Mouse (Mus musculus) cortical plate, adult 2 months (tissue): ENCODE measurements around the gene Syt15. TPM values are rescaled to one million over a fixed set of nuclear protein-coding genes. Genes with fewer than 3 reads are reported as not detected.
A peak's percentile ranks its signal among the peaks of the same experiment; 100 is the strongest.

Experiments
- H3K27ac ChIP-seq: fragments of 200-500 bp; 2 replicates; pipeline ENCODE4 v1.5.1; 2012; ENCODE audit warnings: low read length, control low read depth, inconsistent platforms; ENCODE audit not compliant: insufficient read depth
- H3K4me1 ChIP-seq: fragments of 200-500 bp; 2 replicates; pipeline ENCODE4 v1.6.1; 2011; ENCODE audit warnings: low read length; ENCODE audit not compliant: control insufficient read depth, insufficient read depth
- H3K4me3 ChIP-seq: fragments of 200-500 bp; 2 replicates; pipeline ENCODE4 v1.5.1; 2011; ENCODE audit warnings: mild to moderate bottlenecking, low read length, control low read depth; ENCODE audit not compliant: insufficient read depth
- CTCF ChIP-seq: fragments of 200-500 bp; IDR thresholded peaks from 2 replicates; pipeline ENCODE4 v1.5.1; 2011; ENCODE audit warnings: mild to moderate bottlenecking, control low read depth, low read length; ENCODE audit not compliant: insufficient read depth; ENCODE audit errors: extremely low read depth
- POLR2A ChIP-seq: fragments of 200-500 bp; IDR thresholded peaks from 2 replicates; pipeline ENCODE4 v1.6.1; 2011; ENCODE audit warnings: mild to moderate bottlenecking, low read length, control low read depth; ENCODE audit not compliant: insufficient read depth; ENCODE audit errors: extremely low read depth
- polyA plus RNA-seq: library from polyadenylated mRNA; depleted of rRNA; stranded (reverse); fragments of >200 nt; gene quantifications from 2 replicates; pipeline ENCODE4 v1.2.3, GENCODE M21; 2012; rRNA removed

The Syt15 gene
- 1.2 TPM in 2 replicates for polyA plus RNA-seq

GRCm38 (mm10) chr14:34219295-34219694 is at the start of gene Syt15:
TSS of gene Syt15 (plus strand) at chr14:34219595.
- Histone ChIP-seq H3K4me3 (no peak within 1 kb of the TSS), H3K27ac (no peak within 1 kb of the TSS), H3K4me1 (no peaks in the 10 kb centered on the region)
- TF ChIP-seq CTCF (no peak), POLR2A (no peak)

DNA sequence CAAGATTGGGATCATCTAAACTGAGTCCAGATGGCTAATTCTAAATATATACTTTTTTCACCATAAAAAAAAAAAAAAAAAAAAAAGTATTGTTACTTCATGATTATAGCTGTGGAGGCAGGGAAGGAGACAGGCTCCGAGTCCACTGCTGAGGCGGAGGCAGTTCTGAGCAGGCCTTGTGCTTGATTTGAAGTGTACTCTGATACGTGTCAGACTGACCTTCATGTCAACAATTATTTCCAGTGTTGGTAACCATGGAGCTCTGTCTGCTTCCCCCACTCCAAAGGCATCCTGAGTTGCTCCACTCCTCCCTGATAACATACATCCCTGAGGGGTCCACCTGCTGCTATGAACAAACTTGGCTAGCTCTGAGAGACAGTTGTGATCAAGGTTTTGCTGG is 48.3 kb upstream of the Syt15 start:
- Histone ChIP-seq H3K27ac (no peak overlapping the region), H3K4me3 (no peak overlapping the region), H3K4me1 (no peaks in the 10 kb centered on the region)
- TF ChIP-seq POLR2A (no peak), CTCF (no peak)

- Histone ChIP-seq H3K4me3 (no peak overlapping the region), H3K4me1 (no peaks in the 10 kb centered on the region), H3K27ac (no peak overlapping the region)
- TF ChIP-seq CTCF, result no peak
- no peak for TF ChIP-seq POLR2A
Measured at GRCm38 (mm10) chr14:34179351-34179750, 40.0 kb upstream of the Syt15 start.

GRCm38 (mm10) chr14:34183101-34183500 is 36.3 kb upstream of the Syt15 start:
- no peaks in the 10 kb centered on the region for H3K4me1 ChIP-seq
- no peak for TF ChIP-seq POLR2A
- H3K4me3 ChIP-seq, result no peak overlapping the region
- no peak overlapping the region for H3K27ac ChIP-seq

DNA sequence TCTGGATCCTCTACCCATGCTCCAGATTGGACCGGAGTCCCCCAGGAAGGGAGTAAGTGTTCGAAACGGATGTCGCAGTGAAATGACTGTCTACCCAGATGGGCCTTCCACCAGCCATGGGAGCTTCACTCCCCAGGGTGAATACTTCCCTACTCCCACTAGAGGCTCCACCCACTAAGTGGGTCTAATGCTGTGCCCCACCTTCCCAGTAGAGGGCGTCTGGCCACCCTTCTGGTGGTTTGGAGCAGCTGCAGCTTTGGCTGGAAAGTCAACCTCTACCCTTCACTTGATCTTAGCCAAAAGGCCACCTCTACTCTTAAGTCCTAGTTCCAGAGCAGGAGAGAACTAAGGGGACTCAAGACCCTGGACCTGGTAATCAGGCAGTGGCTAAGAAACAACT is 30.8 kb upstream of the Syt15 start:
- Histone ChIP-seq H3K4me3 (no peak overlapping the region), H3K4me1 (no peaks in the 10 kb centered on the region), H3K27ac (no peak overlapping the region)
- TF ChIP-seq CTCF (peak; percentile 42), POLR2A (no peak)

DNA sequence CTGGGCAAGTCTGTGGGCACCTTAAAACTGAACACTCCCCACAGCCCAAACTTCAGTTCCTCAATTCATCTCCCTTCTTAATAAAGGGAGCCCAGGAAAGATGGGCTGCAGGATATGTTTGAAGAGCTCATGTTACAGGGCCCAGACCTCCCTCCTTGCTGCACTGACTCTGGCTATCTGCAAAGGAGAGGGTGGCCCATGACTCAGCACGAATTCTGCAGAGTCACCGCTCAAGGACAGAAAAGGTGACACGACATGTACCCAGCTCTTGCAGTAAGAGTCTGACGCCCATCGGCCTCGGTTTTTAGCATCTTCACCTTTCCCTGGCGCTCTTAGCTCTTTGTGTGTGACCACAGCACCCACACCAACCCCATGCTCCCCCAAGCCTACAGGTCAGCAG is 29.0 kb upstream of the Syt15 start:
- no peaks in the 10 kb centered on the region for H3K4me1 ChIP-seq
- no peak overlapping the region for H3K27ac ChIP-seq
- no peak for TF ChIP-seq CTCF
- no peak for TF ChIP-seq POLR2A
- H3K4me3 ChIP-seq, result no peak overlapping the region

- no peaks in the 10 kb centered on the region for H3K4me1 ChIP-seq
- H3K4me3 ChIP-seq, result no peak overlapping the region
- H3K27ac ChIP-seq, result no peak overlapping the region
- no peak for TF ChIP-seq CTCF
- no peak for TF ChIP-seq POLR2A
Measured at GRCm38 (mm10) chr14:34193879-34194278, 25.5 kb upstream of the Syt15 start.

DNA sequence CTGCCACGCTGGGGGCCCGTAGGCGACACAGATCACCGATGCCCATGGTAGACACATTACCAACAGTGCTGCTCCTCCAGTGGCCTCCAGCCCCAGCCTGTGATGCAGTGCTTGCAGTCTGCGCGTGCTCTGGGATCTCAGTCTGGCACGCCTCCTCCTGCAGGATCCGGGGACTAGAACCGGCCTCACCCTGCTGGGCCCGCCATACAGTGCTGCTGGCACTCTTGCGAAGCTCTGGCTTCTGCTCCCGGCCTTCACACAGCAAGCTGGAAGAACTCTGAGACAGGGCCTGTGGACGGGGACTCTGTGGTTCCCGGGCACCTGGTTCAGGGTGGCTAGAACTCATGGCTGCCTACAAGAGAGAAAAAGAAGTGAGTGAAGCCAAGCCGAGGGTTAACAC is 23.9 kb upstream of the Syt15 start:
- no peaks in the 10 kb centered on the region for H3K4me1 ChIP-seq
- no peak for TF ChIP-seq POLR2A
- no peak for TF ChIP-seq CTCF

DNA sequence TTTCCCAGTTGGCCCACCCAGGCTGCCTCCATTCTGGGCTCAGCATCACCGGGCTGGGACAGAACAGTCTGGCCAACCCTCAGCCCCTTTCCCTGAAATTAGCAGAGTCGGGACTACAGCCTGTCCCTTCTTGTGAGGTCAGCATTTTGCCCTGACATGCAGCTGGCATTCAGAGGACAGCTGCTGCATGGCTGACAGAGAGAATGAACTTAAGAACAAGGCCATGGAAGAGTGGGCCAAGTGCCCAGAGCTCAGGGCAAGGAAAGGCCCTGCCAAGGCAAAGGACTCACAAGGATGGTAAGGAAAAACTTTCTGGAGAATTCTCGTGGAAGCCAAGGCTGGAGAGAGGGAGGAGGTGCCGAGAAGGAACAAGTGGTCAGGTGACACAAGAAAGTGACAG is 22.7 kb upstream of the Syt15 start:
- no peaks in the 10 kb centered on the region for H3K4me1 ChIP-seq
- TF ChIP-seq CTCF, result no peak
- TF ChIP-seq POLR2A, result no peak
- H3K4me3 ChIP-seq, result no peak overlapping the region

More for the DNA sequence above, 23.9 kb upstream of the Syt15 start:
- Histone ChIP-seq H3K4me3 (no peak overlapping the region), H3K27ac (no peak overlapping the region)

GRCm38 (mm10) chr14:34200738-34201230 is 18.6 kb upstream of the Syt15 start:
- Histone ChIP-seq H3K4me3 (peak overlapping the region; percentile 51), H3K27ac (no peak overlapping the region), H3K4me1 (no peaks in the 10 kb centered on the region)
- TF ChIP-seq CTCF, result no peak
- TF ChIP-seq POLR2A, result no peak

More for the DNA sequence above, 22.7 kb upstream of the Syt15 start:
- no peak overlapping the region for H3K27ac ChIP-seq
